Mouse (Mus musculus) kidney, adult 9 months (tissue): ENCODE data around the gene Vgll4.

ENCODE experiments used
- DNase-seq: peaks from one replicate; pipeline ENCODE4 v3.0.0; 2022

Vgll4 gene

GRCm38 (mm10) chr6:114969213-114970120 lies at the start of gene Vgll4:
Gene Vgll4 (minus strand): TSS chr6:114969994.
- peak; percentile 84 for DNase-seq

- DNase-seq: no peak
Observed at GRCm38 (mm10) chr6:115015461-115015860, 45.7 kb upstream of the Vgll4 start.

DNA sequence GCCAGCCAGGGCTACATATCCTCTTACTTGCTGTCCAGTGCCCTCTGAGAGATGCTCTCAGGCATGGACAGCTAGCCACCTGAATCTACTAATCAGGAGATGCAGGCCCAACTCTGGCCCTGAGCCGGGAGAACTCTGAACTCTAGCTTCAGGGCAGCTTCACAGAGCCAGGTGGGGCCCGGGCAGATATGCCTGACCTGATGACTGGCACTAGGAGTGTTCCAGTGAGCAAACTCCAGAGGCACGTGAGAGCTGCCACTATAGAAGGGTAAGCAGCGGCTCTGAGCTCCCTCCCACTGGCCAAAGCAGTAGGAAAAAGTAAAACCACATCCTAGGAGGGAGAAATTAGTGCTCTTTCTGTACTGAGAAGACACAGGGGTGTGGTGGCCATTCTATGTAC lies 43.8 kb upstream of the Vgll4 start:
- peak; percentile 78 for DNase-seq

GRCm38 (mm10) chr6:115011792-115012191 lies 42.0 kb upstream of the Vgll4 start:
- DNase-seq: no peak

- DNase-seq: no peak
Observed at GRCm38 (mm10) chr6:115010815-115011214, 41.0 kb upstream of the Vgll4 start.

DNA sequence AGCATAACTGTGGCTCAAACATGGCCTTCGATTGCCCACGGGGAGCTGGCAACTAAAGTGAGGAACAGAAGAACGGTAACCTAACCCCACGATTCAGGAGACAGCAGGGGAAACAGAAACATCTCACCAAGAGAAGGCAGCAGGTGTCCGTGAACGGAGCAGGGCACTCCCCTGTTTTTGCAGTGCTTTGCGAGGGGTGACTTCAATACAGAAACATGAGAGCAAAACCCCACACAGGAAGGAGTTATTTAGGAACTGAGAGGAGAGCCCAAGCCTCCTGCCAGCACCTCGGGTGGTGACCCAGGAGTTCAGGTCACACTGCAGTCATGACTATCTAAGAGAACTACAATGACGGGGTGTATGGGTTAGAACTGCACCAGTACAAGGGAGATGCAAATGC lies 40.5 kb upstream of the Vgll4 start:
- DNase-seq: no peak

- DNase-seq: peak; percentile 72
Observed at GRCm38 (mm10) chr6:115007728-115008127, 37.9 kb upstream of the Vgll4 start.

GRCm38 (mm10) chr6:115006948-115007347 lies 37.2 kb upstream of the Vgll4 start:
- no peak for DNase-seq

DNA sequence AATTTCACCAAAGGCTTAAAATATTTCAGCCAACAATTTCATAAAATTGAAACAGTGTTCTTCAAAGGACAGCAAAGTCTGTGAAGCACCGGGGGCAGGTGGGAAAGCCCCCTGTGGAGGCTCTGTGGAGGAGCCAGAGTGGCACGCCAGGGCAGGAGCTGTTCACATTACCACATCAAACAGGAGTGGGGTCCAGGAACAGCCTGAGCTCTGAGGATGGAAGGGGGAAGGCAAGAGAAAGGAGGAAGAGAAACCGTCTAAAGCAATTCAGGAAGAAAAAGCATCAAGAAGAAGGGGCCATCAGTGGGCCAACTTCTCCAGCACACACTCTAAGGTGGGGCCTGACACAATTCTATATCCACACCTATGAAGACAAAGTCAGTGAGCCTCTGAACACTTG lies 36.3 kb upstream of the Vgll4 start:
- DNase-seq: no peak

- DNase-seq: peak; percentile 40
Observed at GRCm38 (mm10) chr6:115005351-115005890, 35.6 kb upstream of the Vgll4 start.

DNA sequence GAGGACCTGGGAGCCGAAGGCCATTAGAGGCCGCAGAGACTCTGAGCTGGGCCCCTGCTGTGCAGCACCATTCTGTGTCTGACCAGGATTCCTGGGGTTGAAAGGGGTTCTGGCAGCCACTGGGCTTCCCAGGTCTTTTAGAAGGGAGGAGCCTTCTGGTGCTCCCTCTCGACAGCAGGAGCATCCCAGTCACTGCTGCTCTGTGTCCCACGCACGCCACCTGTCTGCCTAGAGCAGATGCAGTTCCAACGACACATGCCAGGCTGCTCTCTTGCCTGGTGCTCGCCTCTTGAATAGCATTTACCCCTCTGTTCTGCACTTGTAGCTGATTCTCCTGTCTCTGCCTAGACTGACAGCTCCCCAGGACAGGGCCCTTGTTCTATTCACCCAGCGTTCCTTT lies 34.8 kb upstream of the Vgll4 start:
- no peak for DNase-seq

GRCm38 (mm10) chr6:114998374-114999031 lies 28.7 kb upstream of the Vgll4 start:
- no peak for DNase-seq

DNA sequence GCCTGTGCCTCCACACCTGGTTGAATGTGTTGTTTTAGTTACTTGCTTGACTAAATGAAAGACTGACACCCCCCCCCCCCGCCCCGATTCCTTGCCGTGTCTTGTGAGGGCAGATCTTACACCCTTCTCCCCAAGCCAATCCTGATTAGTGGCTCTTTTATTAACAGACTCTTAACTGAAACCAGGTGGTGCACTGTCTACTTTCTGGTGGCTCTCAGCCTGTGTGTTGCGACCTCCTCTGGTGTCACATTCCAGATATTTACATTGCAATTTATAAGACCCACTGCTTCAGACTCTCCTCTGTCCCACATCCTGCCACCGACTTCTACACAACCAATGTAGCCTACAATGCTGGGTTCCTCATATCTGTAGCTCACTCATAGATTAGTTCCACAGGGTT lies 27.7 kb upstream of the Vgll4 start:
- no peak for DNase-seq

GRCm38 (mm10) chr6:114996910-114997309 lies 27.1 kb upstream of the Vgll4 start:
- DNase-seq: no peak

DNA sequence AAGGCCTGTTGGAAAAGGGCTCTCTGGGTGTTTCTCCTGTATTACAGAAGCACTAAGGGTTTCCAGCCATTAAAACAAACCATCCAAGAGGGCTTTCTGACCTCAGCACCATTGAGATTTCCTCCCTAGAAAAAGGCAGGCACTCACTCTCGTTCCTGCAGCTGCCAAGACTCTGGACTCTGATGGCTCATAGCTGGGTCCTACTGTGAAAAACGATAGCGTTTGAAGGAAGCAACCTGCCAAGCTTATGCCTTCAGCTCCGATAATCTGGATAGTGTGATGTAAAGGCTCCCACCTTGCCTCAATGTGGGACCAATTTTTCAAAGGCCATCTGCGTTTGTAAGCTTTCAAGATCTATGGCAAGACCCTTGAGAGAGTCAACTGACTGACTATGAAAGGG lies 24.3 kb upstream of the Vgll4 start:
- DNase-seq: no peak

DNA sequence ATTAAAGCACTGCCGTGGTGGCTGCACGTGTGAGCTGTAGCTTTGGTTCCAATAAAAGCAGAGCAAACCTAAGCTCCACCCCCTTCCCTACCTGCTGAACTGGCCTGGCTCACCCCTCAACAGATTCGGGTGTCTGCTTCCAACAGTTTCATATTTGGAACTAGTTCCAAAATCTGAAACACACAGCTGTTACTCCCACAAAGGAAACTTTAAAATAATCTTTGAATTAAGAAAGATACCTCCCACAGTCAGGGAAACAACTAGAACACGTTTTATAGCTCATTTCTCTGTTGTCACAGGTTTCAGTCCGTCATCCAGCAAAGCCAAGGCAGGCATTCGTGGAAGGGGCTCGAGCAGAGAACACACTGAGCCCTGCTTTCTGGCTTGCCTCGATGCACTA lies 23.9 kb upstream of the Vgll4 start:
- no peak for DNase-seq

DNA sequence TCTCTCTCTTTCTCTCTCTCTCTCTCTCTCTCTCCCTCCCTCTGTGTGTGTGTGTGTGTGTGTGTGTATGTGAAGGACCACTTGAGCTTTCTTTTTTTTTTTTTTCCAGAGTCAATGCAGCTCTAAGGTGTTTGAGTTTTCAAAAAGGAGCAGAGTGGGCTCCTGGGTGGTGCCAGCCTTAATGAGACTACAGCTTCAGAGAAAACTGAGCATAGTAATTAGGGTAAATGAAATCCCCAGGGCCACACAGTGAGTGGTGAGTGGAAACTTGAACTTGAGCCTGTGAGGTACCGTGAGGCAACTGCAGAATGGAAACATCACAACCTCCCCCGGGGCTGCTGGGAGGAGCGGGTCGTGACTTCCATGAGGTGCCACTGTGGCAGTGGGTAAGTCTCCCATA lies 22.1 kb upstream of the Vgll4 start:
- DNase-seq: no peak

DNA sequence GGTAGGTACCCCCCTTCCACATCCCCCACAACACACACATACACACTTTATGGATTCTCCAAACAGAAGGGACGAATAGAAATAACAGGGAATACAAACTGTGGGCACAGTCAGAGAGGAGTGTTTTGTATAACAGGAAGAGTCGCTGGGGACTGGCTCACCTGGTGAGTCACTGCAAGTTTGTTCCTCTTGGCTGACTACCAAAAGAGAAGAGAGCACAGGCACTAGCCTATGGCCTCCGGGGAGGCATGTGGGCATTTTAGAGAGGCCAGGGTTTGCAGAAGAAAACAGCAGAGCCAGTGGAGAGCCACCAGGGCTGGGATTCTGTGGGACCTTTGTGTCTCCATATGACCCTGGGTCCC lies 18.8 kb upstream of the Vgll4 start:
- DNase-seq: peak; percentile 52

DNA sequence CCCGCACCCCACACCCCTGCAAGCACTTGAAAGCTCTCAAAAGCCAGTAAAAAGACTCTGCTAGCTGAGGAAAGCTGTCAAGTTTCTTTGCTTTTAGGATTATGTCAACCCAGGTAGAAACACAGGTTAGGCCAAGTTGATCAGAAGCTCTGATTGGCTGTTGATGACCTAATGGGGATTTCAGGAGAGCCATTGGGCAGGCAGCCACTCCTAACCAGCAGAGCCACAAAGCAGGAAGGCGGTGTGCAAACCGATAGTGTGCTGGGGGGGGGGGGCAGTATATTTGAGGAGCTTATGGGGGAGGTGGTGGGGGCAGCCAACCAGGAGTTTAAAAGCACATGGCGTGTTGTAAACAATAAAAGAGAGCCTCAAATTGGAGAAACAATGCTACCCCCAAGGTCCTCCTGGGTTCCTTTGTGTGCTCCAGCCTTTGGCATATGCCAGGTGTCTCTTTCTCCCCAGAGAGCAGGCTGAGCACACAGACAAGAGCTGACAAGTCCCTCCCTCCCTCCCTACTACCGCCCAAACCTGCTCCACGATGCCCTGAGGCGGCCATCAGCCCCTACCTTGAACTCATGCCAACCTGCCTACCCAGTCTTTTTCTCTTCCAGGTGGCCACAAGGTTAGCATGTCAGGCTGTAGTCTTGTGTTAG lies 18.3 kb upstream of the Vgll4 start:
- DNase-seq: peak; percentile 40

GRCm38 (mm10) chr6:114982671-114983070 lies 12.9 kb upstream of the Vgll4 start:
- no peak for DNase-seq

DNA sequence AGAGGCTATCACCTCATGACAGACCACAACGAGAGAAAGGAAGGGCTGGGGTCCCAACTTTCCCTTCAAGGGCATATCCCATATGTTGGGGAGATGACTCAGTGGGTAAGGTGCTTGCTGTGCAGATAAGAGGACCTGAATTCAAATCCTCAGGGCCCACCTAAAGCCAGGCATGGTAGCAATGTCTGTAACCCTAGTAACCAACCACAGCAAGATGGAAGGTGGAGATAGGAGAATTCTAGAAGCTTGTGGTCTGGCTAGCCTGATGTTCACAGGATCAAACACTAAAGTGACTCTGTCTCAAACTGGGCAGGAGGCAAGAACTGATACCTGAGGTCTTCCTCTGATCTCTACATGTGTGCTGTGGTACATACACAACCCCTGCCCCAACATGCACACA lies 9.9 kb upstream of the Vgll4 start:
- no peak for DNase-seq

DNA sequence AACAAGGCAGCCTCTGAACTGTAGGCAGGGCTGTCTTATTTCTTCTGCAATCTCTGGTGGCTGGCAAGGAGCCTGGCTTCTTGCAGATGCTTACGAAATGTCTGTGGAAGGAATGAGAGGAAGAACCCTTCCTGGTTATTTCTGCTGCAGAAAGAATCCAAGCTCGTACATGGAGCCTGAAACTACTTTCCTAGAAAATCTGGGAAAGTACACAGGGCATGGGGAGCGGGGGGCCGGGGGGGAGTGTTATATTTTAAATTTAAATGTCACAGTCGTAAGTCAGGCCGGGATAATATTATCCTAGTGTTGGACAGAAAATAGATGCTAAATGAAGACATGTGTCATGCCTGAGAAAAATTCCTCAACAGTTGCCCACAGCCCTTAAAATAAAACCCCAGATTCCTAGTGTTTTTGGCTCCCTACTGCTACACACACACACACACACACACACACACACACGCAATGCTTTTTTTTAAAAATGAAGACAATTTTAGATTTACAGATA lies 7.2 kb upstream of the Vgll4 start:
- DNase-seq: no peak

- DNase-seq: no peak
Observed at GRCm38 (mm10) chr6:114974331-114974730, 4.5 kb upstream of the Vgll4 start.
